Mouse (Mus musculus): ENCODE measurements around the gene Thsd4. TPM values are rescaled to one million over a fixed set of nuclear protein-coding genes. Genes with fewer than 3 reads are reported as not detected.
A peak's percentile ranks its signal among the peaks of the same experiment; 100 is the strongest.

Thsd4 gene
- polyA plus RNA-seq, 1 experiment from 2014 or later: 9.3 TPM

DNA sequence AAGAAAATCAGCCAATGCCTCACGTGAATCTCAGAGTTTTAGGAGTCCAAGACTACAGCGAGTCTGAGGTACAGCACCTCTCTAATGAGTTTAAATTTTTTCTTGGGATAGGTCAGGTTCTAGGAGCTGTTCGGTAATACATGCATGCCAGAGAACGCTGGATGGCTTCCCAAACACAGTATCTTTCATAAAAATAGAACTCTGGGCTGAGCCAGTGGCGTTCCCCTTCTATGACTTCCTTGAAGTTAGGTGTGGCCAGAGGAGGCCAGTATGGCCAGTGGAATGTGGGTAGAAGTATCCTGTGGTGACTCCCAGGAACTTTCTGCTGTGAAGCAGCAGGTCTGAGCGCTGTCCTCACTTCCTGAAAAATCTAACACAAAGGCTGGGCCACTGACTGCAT is 186.4 kb downstream of the Thsd4 start:
- Histone ChIP-seq H3K27ac (no peak overlapping the region), H3K9ac (no peak overlapping the region), H3K4me2 (replicated peaks) (no peak overlapping the region), H3K9me3 (replicated peaks) (no peaks in the 10 kb centered on the region), H3K4me1 (no peaks in the 10 kb centered on the region), H3K36me3 (no peaks in the 10 kb centered on the region), H3K4me3 (no peak overlapping the region), H3K27me3 (no peaks in the 10 kb centered on the region)
- no peak for ATAC-seq (ENCODE audit: low FRiP score)
- WGBS: 89% methylated on average over 6 of the region's 6 CpGs

DNA sequence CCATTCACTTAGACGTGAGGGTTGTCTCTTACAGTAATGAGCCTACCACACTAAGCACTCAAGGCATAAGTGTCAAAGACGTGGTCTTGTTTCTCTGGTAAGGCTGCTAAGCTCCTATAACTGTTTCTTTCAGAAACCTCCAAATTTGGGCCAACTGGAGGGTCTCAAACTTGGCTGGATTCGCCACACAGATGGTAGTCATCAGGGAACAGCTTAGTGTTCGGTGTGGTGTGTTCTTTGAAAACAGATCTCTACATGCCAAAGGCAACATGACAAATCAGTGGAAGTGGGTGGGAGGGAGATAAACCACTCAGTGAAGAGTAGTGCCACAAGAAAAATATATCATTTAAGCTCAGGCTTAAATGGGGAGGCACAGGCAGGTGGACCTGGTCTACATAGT is 191.9 kb downstream of the Thsd4 start:
- no peak overlapping the region for H3K4me3 ChIP-seq
- no peaks in the 10 kb centered on the region for H3K9me3 ChIP-seq (replicated peaks)
- H3K36me3 ChIP-seq: no peaks in the 10 kb centered on the region
- H3K4me1 ChIP-seq: no peaks in the 10 kb centered on the region
- H3K9ac ChIP-seq: no peak overlapping the region
- H3K27me3 ChIP-seq: no peaks in the 10 kb centered on the region
- ATAC-seq (ENCODE audit: low FRiP score): no peak
- H3K27ac ChIP-seq: no peak overlapping the region
- H3K4me2 ChIP-seq (replicated peaks): no peak overlapping the region
- 78% methylated on average over 4 of the region's 4 CpGs for WGBS

DNA sequence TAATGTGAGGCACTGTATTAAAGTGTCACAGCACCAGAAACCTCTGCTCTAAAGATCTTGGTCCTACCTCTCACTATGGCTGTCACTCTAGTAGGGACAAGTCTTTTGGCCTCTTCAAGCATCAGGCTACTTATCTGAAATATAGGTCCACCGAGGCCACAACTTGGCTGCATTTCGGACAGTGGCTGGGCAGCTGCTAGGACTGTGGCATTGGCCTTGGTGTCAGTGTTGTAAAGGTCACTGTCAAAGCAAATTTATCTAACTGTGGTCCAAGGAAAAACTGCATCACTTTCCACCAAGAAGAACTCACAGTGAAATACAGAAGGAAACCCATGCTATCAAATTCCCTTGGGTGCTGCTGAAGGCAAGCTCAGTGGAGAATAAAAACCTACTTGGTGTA is 197.1 kb downstream of the Thsd4 start:
- 91% methylated on average over 2 of the region's 2 CpGs for WGBS
- no peaks in the 10 kb centered on the region for H3K4me1 ChIP-seq
- no peak for ATAC-seq (ENCODE audit: low FRiP score)

DNA sequence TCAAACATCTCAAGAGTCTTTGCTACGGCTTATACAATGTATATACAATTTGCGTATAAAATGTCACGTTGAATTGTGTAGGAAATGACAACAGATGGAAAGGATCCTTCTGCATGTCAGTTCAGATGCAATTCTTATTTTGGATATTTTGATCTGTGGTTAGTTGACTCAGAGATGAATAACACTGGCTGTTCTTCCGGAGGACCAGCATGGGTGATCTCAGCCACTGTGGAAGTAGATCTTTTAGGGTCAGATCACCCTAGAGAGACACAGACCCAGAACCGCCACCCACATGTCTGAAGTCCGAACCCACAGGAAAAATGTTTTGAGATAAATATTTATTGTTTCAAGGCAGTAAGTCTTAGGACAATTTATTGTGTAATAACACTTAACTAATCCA is 198.4 kb downstream of the Thsd4 start:
- 95% methylated on average over 6 of the region's 6 CpGs for WGBS
- ATAC-seq (ENCODE audit: low FRiP score): no peak

More for the DNA sequence above, 197.1 kb downstream of the Thsd4 start:
- H3K9ac ChIP-seq: no peak overlapping the region
- H3K27ac ChIP-seq: no peak overlapping the region
- no peaks in the 10 kb centered on the region for H3K36me3 ChIP-seq
- H3K4me3 ChIP-seq: no peak overlapping the region
- no peak overlapping the region for H3K4me2 ChIP-seq (replicated peaks)
- no peaks in the 10 kb centered on the region for H3K27me3 ChIP-seq
- no peaks in the 10 kb centered on the region for H3K9me3 ChIP-seq (replicated peaks)

DNA sequence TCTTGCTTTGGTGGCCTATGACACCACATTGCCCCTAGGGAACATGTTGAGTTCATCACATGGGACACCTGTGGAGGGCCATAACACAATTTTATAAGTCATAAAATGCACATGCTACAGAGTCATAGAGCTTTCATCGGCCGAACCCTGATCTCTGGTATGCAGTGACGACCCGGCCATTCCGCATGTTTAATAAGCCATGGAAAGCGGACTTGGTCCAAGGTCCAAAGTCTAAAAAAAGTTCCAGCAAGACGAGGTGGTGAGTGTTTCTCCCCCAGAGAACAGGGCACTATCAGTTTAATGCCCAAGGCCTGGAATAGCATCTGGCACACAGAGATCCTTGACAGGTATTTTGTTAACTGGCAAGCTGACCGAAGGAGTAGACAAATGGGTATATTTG is 204.6 kb downstream of the Thsd4 start:
- Histone ChIP-seq H3K4me1 (peaks cover 18% of the 10 kb centered on the region), H3K9ac (no peak overlapping the region), H3K27ac (no peak overlapping the region), H3K36me3 (no peaks in the 10 kb centered on the region), H3K27me3 (no peaks in the 10 kb centered on the region), H3K4me2 (replicated peaks) (no peak overlapping the region), H3K4me3 (no peak overlapping the region), H3K9me3 (replicated peaks) (no peaks in the 10 kb centered on the region)
- 94% methylated on average over 8 of the region's 8 CpGs for WGBS
- ATAC-seq (ENCODE audit: low FRiP score): no peak

More for the DNA sequence above, 198.4 kb downstream of the Thsd4 start:
- Histone ChIP-seq H3K27ac (no peak overlapping the region), H3K9ac (no peak overlapping the region), H3K9me3 (replicated peaks) (no peaks in the 10 kb centered on the region), H3K4me1 (no peaks in the 10 kb centered on the region), H3K4me3 (no peak overlapping the region), H3K36me3 (no peaks in the 10 kb centered on the region), H3K27me3 (no peaks in the 10 kb centered on the region), H3K4me2 (replicated peaks) (no peak overlapping the region)

DNA sequence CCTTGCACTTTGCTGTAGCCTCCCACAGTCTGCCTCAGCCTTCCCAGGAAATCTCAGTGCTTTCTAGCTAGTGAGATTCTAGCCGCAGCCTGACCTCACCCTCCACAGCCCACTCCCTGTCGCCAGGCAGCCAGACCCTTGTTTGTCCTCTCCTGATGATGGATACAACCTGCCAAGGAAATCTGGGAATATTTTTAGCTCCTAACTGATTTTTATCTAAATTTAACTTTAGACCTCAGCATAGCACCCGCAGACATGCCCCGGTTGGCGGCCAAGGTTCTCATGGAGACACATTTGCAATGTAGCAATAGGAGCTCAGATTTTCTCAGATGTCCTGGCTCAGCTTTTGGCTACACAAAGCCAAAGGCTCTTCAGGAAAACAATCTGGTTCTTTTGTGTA is 205.3 kb downstream of the Thsd4 start:
- WGBS: 93% methylated on average over 5 of the region's 5 CpGs
- H3K4me3 ChIP-seq: no peak overlapping the region
- H3K36me3 ChIP-seq: no peaks in the 10 kb centered on the region
- no peak for ATAC-seq (ENCODE audit: low FRiP score)
- H3K9me3 ChIP-seq (replicated peaks): no peaks in the 10 kb centered on the region
- no peaks in the 10 kb centered on the region for H3K27me3 ChIP-seq
- no peak overlapping the region for H3K27ac ChIP-seq
- no peak overlapping the region for H3K4me2 ChIP-seq (replicated peaks)
- peaks cover 26% of the 10 kb centered on the region for H3K4me1 ChIP-seq
- no peak overlapping the region for H3K9ac ChIP-seq

DNA sequence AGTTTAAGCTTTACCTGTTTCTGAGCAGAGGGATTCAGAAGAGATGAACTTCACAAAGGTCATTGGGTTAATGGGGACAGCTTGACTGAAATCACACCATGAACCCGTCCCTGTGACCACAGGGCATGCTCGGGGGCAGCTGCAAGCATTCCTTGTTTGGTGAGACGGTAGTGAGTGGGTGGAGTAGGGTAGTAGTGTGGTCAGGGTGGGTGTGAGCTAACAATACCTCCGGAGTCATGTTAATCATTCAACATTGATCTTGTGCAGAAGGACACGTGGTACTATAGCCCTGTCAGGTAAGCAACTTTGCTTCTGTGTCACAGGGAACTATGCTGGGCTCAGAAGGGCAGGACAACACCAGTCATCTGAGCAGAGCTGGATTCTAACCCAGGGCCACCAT is 206.3 kb downstream of the Thsd4 start:
- no peaks in the 10 kb centered on the region for H3K27me3 ChIP-seq
- no peak overlapping the region for H3K27ac ChIP-seq
- H3K4me1 ChIP-seq: peaks cover 32% of the 10 kb centered on the region
- 78% methylated on average over 5 of the region's 5 CpGs for WGBS
- ATAC-seq (ENCODE audit: low FRiP score): no peak
- no peaks in the 10 kb centered on the region for H3K36me3 ChIP-seq
- no peak overlapping the region for H3K4me3 ChIP-seq
- H3K9me3 ChIP-seq (replicated peaks): no peaks in the 10 kb centered on the region
- H3K4me2 ChIP-seq (replicated peaks): no peak overlapping the region
- no peak overlapping the region for H3K9ac ChIP-seq

DNA sequence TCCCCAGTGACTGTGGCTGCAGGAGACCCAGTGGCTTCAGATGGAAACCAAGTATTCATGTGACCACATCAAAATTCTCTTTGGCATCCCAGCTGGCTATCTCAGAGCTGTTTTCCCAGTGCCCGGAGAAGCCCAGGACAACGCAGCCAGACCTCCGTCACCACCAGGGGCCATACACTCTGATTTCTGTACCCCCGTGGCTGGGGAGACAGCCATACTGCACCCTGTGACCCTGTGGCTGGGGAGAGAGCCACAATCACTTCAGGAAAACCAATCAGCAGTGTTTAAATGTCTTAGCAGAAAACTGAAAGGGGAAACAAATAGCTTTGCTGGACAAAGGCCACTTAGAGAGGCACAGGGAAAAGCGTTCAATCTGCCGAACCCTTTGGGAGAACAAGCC is 208.2 kb downstream of the Thsd4 start:
- Histone ChIP-seq H3K36me3 (no peaks in the 10 kb centered on the region), H3K9ac (no peak overlapping the region), H3K4me2 (replicated peaks) (no peak overlapping the region), H3K4me3 (no peak overlapping the region), H3K4me1 (peaks cover 43% of the 10 kb centered on the region), H3K27ac (peak overlapping the region; percentile 44; the same call in 1 of the 2 replicates), H3K9me3 (replicated peaks) (no peaks in the 10 kb centered on the region), H3K27me3 (no peaks in the 10 kb centered on the region)
- ATAC-seq (ENCODE audit: low FRiP score): no peak
- 43% methylated on average over 6 of the region's 6 CpGs for WGBS

DNA sequence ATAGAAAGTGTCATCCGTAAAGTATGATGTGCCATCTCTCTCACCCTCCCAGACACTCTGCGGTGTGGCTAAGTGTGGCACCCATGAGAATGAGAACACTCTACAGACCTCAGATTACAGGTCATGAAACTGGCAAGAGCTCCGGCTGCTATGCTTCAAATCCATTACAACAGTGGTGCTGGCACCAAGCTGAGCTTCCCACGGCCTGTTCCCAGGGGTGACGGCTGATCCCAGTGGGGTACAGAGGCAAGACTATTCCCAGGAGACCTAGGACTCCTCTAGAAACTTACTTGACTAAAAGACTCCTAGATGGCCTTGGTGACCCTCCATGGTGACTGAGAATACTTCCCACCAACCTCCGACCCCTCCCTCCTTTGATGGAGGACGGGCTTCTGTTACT is 209.2 kb downstream of the Thsd4 start:
- Histone ChIP-seq H3K9ac (no peak overlapping the region), H3K4me1 (peaks cover 43% of the 10 kb centered on the region), H3K27ac (no peak overlapping the region), H3K9me3 (replicated peaks) (no peaks in the 10 kb centered on the region), H3K36me3 (no peaks in the 10 kb centered on the region), H3K4me3 (no peak overlapping the region), H3K27me3 (no peaks in the 10 kb centered on the region), H3K4me2 (replicated peaks) (no peak overlapping the region)
- WGBS: 77% methylated on average over 7 of the region's 7 CpGs
- no peak for ATAC-seq (ENCODE audit: low FRiP score)

DNA sequence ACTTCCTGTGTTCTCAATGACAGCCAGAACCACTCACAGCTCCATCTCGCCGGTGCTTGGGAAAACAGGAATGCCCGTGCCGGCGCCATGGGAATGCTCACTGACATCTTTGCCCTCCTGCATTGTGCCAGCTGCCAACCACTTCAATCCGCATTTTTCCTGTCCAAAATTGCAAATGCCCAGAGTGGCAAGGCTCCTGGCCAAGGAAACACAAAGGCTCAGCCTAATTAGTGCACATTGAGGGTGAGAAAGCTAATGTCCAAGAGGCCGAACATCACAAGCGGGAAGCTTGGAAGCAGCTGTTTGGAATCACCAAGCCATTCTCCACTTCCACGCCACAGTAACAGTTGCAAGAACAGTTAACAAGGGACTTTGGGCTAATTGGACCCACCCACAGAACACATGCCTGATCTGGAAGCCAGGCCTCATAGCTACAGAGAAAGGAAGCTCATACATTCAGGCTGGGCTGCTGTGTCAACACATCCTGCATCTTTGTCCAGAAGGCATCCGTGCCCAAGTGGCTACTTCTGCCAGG is 210.2 kb downstream of the Thsd4 start:
- WGBS: 55% methylated on average over 10 of the region's 10 CpGs
- Histone ChIP-seq H3K36me3 (no peaks in the 10 kb centered on the region), H3K9ac (no peak overlapping the region), H3K4me1 (peaks cover 43% of the 10 kb centered on the region), H3K27ac (peak overlapping the region; percentile 64; the same call in 1 of the 2 replicates), H3K4me3 (no peak overlapping the region), H3K4me2 (replicated peaks) (no peak overlapping the region), H3K9me3 (replicated peaks) (no peaks in the 10 kb centered on the region), H3K27me3 (no peaks in the 10 kb centered on the region)
- peak; percentile 69 for ATAC-seq (ENCODE audit: low FRiP score)

DNA sequence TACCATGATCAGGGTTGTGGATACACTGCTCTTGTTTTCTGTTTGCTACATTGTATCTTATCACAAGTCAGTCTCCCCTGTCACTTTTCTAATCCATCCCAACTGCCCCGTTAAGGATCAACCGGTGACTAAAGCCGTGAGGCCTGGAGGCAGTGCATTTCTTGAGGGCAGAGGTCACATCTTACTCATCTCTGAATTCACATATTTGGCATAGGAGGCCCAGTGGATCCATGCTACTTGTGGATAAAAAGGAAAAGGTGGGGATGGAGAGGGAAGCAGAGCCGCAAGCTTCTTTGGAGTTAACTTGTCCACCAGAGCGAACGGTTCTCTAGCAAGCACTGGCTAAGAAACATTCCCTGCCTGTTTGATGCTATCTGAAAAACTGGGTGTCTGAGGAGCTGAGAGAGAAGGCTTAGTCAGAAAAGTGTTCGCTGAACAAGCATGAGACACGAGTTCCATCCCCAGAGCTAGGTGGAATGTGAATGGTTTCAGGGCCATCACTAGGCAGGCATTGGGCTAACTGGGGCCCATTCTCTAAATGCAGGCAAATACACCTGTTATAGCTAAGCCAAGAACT is 211.0 kb downstream of the Thsd4 start:
- ATAC-seq (ENCODE audit: low FRiP score): no peak
- Histone ChIP-seq H3K27ac (no peak overlapping the region), H3K9ac (no peak overlapping the region), H3K4me1 (peaks cover 43% of the 10 kb centered on the region), H3K9me3 (replicated peaks) (no peaks in the 10 kb centered on the region), H3K36me3 (no peaks in the 10 kb centered on the region), H3K27me3 (no peaks in the 10 kb centered on the region), H3K4me3 (no peak overlapping the region), H3K4me2 (replicated peaks) (no peak overlapping the region)
- 74% methylated on average over 8 of the region's 8 CpGs for WGBS

DNA sequence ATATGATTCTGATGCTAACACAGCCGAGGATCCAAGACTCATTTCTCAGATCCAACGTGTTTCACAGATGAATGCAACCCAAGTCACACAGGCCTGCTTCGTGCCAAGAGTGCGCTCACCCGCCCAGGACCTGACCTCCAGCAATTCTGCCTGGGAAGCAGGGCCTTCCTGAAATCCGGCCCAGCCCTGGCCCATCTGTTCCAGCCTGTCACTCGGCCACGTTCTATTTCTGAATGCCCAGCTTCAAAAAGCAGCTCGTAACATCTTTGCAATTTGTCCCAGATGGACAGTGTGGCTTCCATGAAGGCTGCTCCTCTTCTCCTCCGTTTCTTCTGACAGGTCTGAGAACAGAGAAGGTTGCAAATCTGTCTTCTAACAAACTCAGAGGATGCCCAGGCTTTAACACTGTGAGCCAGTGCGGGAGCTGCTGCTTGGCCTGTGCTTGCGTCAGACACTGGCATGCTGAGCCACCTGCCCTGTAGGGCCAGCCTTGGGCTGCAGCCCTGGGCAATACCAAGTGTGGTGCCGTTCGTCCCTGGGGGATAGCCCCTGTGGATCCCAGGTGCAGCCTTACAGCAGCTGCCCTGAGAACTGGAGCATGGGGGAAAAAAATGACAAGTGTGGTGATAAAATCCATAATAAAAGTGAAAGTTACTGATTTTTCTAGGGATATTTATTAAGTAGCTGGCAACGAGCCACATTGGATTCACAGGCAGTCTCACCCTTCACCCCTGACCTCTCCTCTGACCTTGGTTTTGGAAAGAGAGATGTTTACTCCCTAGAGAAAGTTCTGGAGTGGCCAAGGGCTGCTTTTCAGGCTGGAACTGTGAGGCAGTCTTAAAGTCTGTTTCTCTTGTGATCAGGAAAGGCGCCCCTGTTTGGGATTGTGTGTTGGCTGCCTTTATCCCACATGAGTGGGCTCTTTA is 211.8 kb downstream of the Thsd4 start:
- Histone ChIP-seq H3K36me3 (no peaks in the 10 kb centered on the region), H3K4me3 (no peak overlapping the region), H3K9me3 (replicated peaks) (no peaks in the 10 kb centered on the region), H3K27me3 (no peaks in the 10 kb centered on the region), H3K9ac (peak overlapping the region; percentile 23; the same call in 1 of the 2 replicates), H3K27ac (peak overlapping the region; percentile 41), H3K4me1 (peaks cover 43% of the 10 kb centered on the region), H3K4me2 (replicated peaks) (no peak overlapping the region)
- 52% methylated on average over 16 of the region's 16 CpGs for WGBS
- 0 out of 2 replicates have a peak, but pooled peaks have one; percentile 52 for ATAC-seq (ENCODE audit: low FRiP score)
